Comparison of ENCODE assay signal across 9 mouse cellular contexts in genomic region chr9:44407752-44408097, GRCm38 (mm10). TPM values are rescaled to one million over a fixed set of nuclear protein-coding genes. Genes with fewer than 3 reads are reported as not detected.
DNase-seq lines count a peak whose midpoint lies in the region; ATAC-seq and TF ChIP-seq lines count a peak whose summit lies in the region.
"Had no signal": no experiment of that assay in that cellular context is flagged by ENCODE, and none has a peak within 500 bp of the region (broad histone marks: within the 10 kb centered on the region; RNA-seq: fewer than 3 reads in every experiment).

No protein-coding gene starts in this region.

- under 1% methylated on average over 24 of the region's 24 CpGs for WGBS in heart, postnatal 0 days
- WGBS in bone marrow, adult 2 months = 0% methylated on average over 24 of the region's 24 CpGs
- WGBS in hindbrain, embryonic 11.5 days = 2% methylated on average over 24 of the region's 24 CpGs
- WGBS in midbrain, embryonic 12.5 days = 0% methylated on average over 24 of the region's 24 CpGs

- DNase-seq in heart, postnatal 0 days (ENCODE audit: low spot score) = no peak
- no peak for DNase-seq in heart, postnatal 10 days
- no peak for DNase-seq in hindbrain, embryonic 11.5 days (ENCODE audit: low spot score)
- no peak for DNase-seq in adrenal gland, postnatal 10 days
- no peak for DNase-seq in right cerebral cortex, adult 18-20 months
- no peak for DNase-seq in frontal cortex, adult 2 months (ENCODE audit: extremely low spot score in 1 of 2, low spot score in 1 of 2)

- intact Hi-C loops in heart, postnatal 10 days (cut with DNase I) = no loop called here

- peak; percentile 33; the same call in 1 of the 2 replicates for ATAC-seq in heart, postnatal 0 days (ENCODE audit: insufficient read depth, low read depth)
- ATAC-seq in hindbrain, embryonic 11.5 days (ENCODE audit: low FRiP score) = no peak
- ATAC-seq in midbrain, embryonic 12.5 days (ENCODE audit: low FRiP score, low read depth) = no peak

- no peaks in the 10 kb centered on the region for H3K27me3 ChIP-seq in heart, postnatal 0 days (ENCODE audit: control insufficient read depth, insufficient read depth, low read length)
- H3K27me3 ChIP-seq in hindbrain, embryonic 11.5 days (ENCODE audit: control insufficient read depth, insufficient read depth, low read length) = no peaks in the 10 kb centered on the region
- H3K27me3 ChIP-seq in midbrain, embryonic 12.5 days = no peaks in the 10 kb centered on the region
- H3K27me3 ChIP-seq: Patski had no signal

- no peaks in the 10 kb centered on the region for H3K9me3 ChIP-seq in heart, postnatal 0 days (replicated peaks; ENCODE audit: control insufficient read depth, low read length)
- H3K9me3 ChIP-seq in hindbrain, embryonic 11.5 days (ENCODE audit: control insufficient read depth, low read length) = no peaks in the 10 kb centered on the region
- no peaks in the 10 kb centered on the region for H3K9me3 ChIP-seq in midbrain, embryonic 12.5 days

- no peak for TF ChIP-seq CTCF in heart, postnatal 0 days (IDR thresholded peaks at IDR 0.05; ENCODE audit: low read depth)
- no peak for TF ChIP-seq CTCF in bone marrow, adult 2 months (IDR thresholded peaks at IDR 0.05; ENCODE audit: control insufficient read depth, insufficient read depth, low read length)

- TF ChIP-seq EP300 in heart, postnatal 0 days (IDR thresholded peaks at IDR 0.05; ENCODE audit: low read depth) = 0 out of 2 replicates have a peak, but pooled peaks have one; percentile 1

- peaks cover 58% of the 10 kb centered on the region for H3K36me3 ChIP-seq in heart, postnatal 0 days (replicated peaks; ENCODE audit: control insufficient read depth, insufficient read depth, low read length)
- peaks cover 7% of the 10 kb centered on the region; the same call in 1 of the 2 replicates for H3K36me3 ChIP-seq in hindbrain, embryonic 11.5 days (ENCODE audit: control insufficient read depth, insufficient read depth, low read length)
- H3K36me3 ChIP-seq in midbrain, embryonic 12.5 days = peaks cover 68% of the 10 kb centered on the region

- TF ChIP-seq POLR2A in bone marrow, adult 2 months (IDR thresholded peaks at IDR 0.05; ENCODE audit: borderline replicate concordance, control insufficient read depth, low read depth, low read length) = peak; percentile 43; the same call in 1 of the 2 replicates

- peak overlapping the region; percentile 86 for H3K27ac ChIP-seq in heart, postnatal 0 days (ENCODE audit: low read depth)
- H3K27ac ChIP-seq in bone marrow, adult 2 months (ENCODE audit: control insufficient read depth, insufficient read depth, low read depth, low read length, poor library complexity) = peak overlapping the region; percentile 90
- H3K27ac ChIP-seq in hindbrain, embryonic 11.5 days (ENCODE audit: low read depth, low read length) = peak overlapping the region; percentile 92; the same call in 1 of the 2 replicates
- peak overlapping the region; percentile 90 for H3K27ac ChIP-seq in midbrain, embryonic 12.5 days (replicated peaks)

- peak overlapping the region; percentile 75 for H3K4me2 ChIP-seq in heart, postnatal 0 days (ENCODE audit: low read depth, low read length)
- H3K4me2 ChIP-seq in hindbrain, embryonic 11.5 days (replicated peaks; ENCODE audit: low read depth, low read length) = peak overlapping the region; percentile 54
- H3K4me2 ChIP-seq in midbrain, embryonic 12.5 days (replicated peaks) = peak overlapping the region; percentile 80

- peak overlapping the region; percentile 73 for H3K9ac ChIP-seq in heart, postnatal 0 days (replicated peaks; ENCODE audit: low read depth, low read length)
- peak overlapping the region; percentile 81 for H3K9ac ChIP-seq in hindbrain, embryonic 11.5 days (ENCODE audit: low read depth, low read length)
- peak overlapping the region; percentile 81 for H3K9ac ChIP-seq in midbrain, embryonic 12.5 days (replicated peaks)

- peaks cover 18% of the 10 kb centered on the region for H3K4me1 ChIP-seq in heart, postnatal 0 days (ENCODE audit: control insufficient read depth, insufficient read depth)
- no peaks in the 10 kb centered on the region for H3K4me1 ChIP-seq in bone marrow, adult 2 months (ENCODE audit: control insufficient read depth, insufficient read depth, low read length)
- no peaks in the 10 kb centered on the region for H3K4me1 ChIP-seq in hindbrain, embryonic 11.5 days (replicated peaks; ENCODE audit: control insufficient read depth, insufficient read depth, low read length)
- peaks cover 20% of the 10 kb centered on the region for H3K4me1 ChIP-seq in midbrain, embryonic 12.5 days

- peak overlapping the region; percentile 77 for H3K4me3 ChIP-seq in heart, postnatal 0 days (ENCODE audit: low read depth, low read length)
- peak overlapping the region; percentile 88 for H3K4me3 ChIP-seq in bone marrow, adult 2 months (replicated peaks; ENCODE audit: control insufficient read depth, low read depth, low read length)
- peak overlapping the region; percentile 87 for H3K4me3 ChIP-seq in hindbrain, embryonic 11.5 days (ENCODE audit: low read depth, low read length)
- H3K4me3 ChIP-seq in midbrain, embryonic 12.5 days = peak overlapping the region; percentile 81

RNA-seq across cellular contexts. Expression of gene Trappc4, which starts 0.3 kb away (rescaled TPM):
- total RNA-seq in heart, postnatal 0 days (2014; rRNA removed; ENCODE audit: low replicate concordance) = 30.8 and 58.4 TPM in 2 replicates
- polyA plus RNA-seq in heart, postnatal 0 days (2015; fragmentation: Nextera tagmentation; extraction: Ambion mirVana) = 72.5 and 79.0 TPM in 2 replicates
- 10 to 100 TPM; 34.8 to 42.5 TPM for total RNA-seq in heart, postnatal 10 days (2021)
- polyA plus RNA-seq in bone marrow, adult 2 months (2011; ENCODE audit: insufficient read depth, insufficient read length, low replicate concordance, missing spikeins) = 36.9 and 50.1 TPM in 2 replicates
- 255 and 264 TPM in 2 replicates for polyA plus RNA-seq in hindbrain, embryonic 11.5 days (2014; fragmentation: Nextera tagmentation; extraction: Ambion mirVana)
- polyA plus RNA-seq in midbrain, embryonic 12.5 days (2016; fragmentation: Nextera tagmentation; extraction: Ambion mirVana) = 269 and 272 TPM in 2 replicates
- total RNA-seq in adrenal gland, postnatal 10 days (2021) = 10 to 100 TPM; 65.4 to 70.9 TPM
- 86.4 and 86.9 TPM in 2 replicates for polyA plus RNA-seq in frontal cortex, adult 2 months (2012; rRNA removed)

RNA-seq across cellular contexts. Expression of gene Rps25, which starts 0.8 kb away (rescaled TPM):
- 302 and 464 TPM in 2 replicates for total RNA-seq in heart, postnatal 0 days (2014; rRNA removed; ENCODE audit: low replicate concordance)
- polyA plus RNA-seq in heart, postnatal 0 days (2015; fragmentation: Nextera tagmentation; extraction: Ambion mirVana) = 1,421 and 1,578 TPM in 2 replicates
- 1,000 to 10,000 TPM; 1,003 to 1,015 TPM for total RNA-seq in heart, postnatal 10 days (2021)
- 1,039 and 1,790 TPM in 2 replicates for polyA plus RNA-seq in bone marrow, adult 2 months (2011; ENCODE audit: insufficient read depth, insufficient read length, low replicate concordance, missing spikeins)
- 1,535 and 1,670 TPM in 2 replicates for polyA plus RNA-seq in hindbrain, embryonic 11.5 days (2014; fragmentation: Nextera tagmentation; extraction: Ambion mirVana)
- 1,381 and 1,435 TPM in 2 replicates for polyA plus RNA-seq in midbrain, embryonic 12.5 days (2016; fragmentation: Nextera tagmentation; extraction: Ambion mirVana)
- 1,000 to 10,000 TPM; 1,303 to 1,311 TPM for total RNA-seq in adrenal gland, postnatal 10 days (2021)
- 510 and 649 TPM in 2 replicates for polyA plus RNA-seq in frontal cortex, adult 2 months (2012; rRNA removed)

RNA-seq across cellular contexts. Expression of gene Ccdc84, which starts 10.6 kb away (rescaled TPM):
- 13.7 and 45.1 TPM in 2 replicates for total RNA-seq in heart, postnatal 0 days (2014; rRNA removed; ENCODE audit: low replicate concordance)
- 17.2 and 17.7 TPM in 2 replicates for polyA plus RNA-seq in heart, postnatal 0 days (2015; fragmentation: Nextera tagmentation; extraction: Ambion mirVana)
- 10 to 100 TPM; 11.6 to 12.0 TPM for total RNA-seq in heart, postnatal 10 days (2021)
- polyA plus RNA-seq in bone marrow, adult 2 months (2011; ENCODE audit: insufficient read depth, insufficient read length, low replicate concordance, missing spikeins) = 22.1 and 68.9 TPM in 2 replicates
- polyA plus RNA-seq in hindbrain, embryonic 11.5 days (2014; fragmentation: Nextera tagmentation; extraction: Ambion mirVana) = 21.7 and 22.0 TPM in 2 replicates
- 31.9 and 33.2 TPM in 2 replicates for polyA plus RNA-seq in midbrain, embryonic 12.5 days (2016; fragmentation: Nextera tagmentation; extraction: Ambion mirVana)
- 10 to 100 TPM; 15.4 to 20.7 TPM for total RNA-seq in adrenal gland, postnatal 10 days (2021)
- polyA plus RNA-seq in frontal cortex, adult 2 months (2012; rRNA removed) = 53.1 and 56.2 TPM in 2 replicates

RNA-seq across cellular contexts. Expression of gene Slc37a4, which starts 11.1 kb away (rescaled TPM):
- total RNA-seq in heart, postnatal 0 days (2014; rRNA removed; ENCODE audit: low replicate concordance) = 83.8 and 97.2 TPM in 2 replicates
- polyA plus RNA-seq in heart, postnatal 0 days (2015; fragmentation: Nextera tagmentation; extraction: Ambion mirVana) = 32.2 and 35.1 TPM in 2 replicates
- 10 to 100 TPM; 29.2 to 31.6 TPM for total RNA-seq in heart, postnatal 10 days (2021)
- polyA plus RNA-seq in bone marrow, adult 2 months (2011; ENCODE audit: insufficient read depth, insufficient read length, low replicate concordance, missing spikeins) = 9.8 and 16.9 TPM in 2 replicates
- polyA plus RNA-seq in hindbrain, embryonic 11.5 days (2014; fragmentation: Nextera tagmentation; extraction: Ambion mirVana) = 27.9 and 31.5 TPM in 2 replicates
- 24.9 and 29.3 TPM in 2 replicates for polyA plus RNA-seq in midbrain, embryonic 12.5 days (2016; fragmentation: Nextera tagmentation; extraction: Ambion mirVana)
- total RNA-seq in adrenal gland, postnatal 10 days (2021) = 10 to 100 TPM; 30.6 to 44.8 TPM
- polyA plus RNA-seq in frontal cortex, adult 2 months (2012; rRNA removed) = 43.3 and 46.9 TPM in 2 replicates

RNA-seq across cellular contexts. Expression of gene Hyou1, which starts 28.4 kb away (rescaled TPM):
- 35.5 and 37.8 TPM in 2 replicates for total RNA-seq in heart, postnatal 0 days (2014; rRNA removed; ENCODE audit: low replicate concordance)
- polyA plus RNA-seq in heart, postnatal 0 days (2015; fragmentation: Nextera tagmentation; extraction: Ambion mirVana) = 5.4 and 5.9 TPM in 2 replicates
- total RNA-seq in heart, postnatal 10 days (2021) = 10 to 100 TPM; 35.8 to 45.7 TPM
- polyA plus RNA-seq in bone marrow, adult 2 months (2011; ENCODE audit: insufficient read depth, insufficient read length, low replicate concordance, missing spikeins) = 13.5 and 34.2 TPM in 2 replicates
- 29.7 and 31.8 TPM in 2 replicates for polyA plus RNA-seq in hindbrain, embryonic 11.5 days (2014; fragmentation: Nextera tagmentation; extraction: Ambion mirVana)
- polyA plus RNA-seq in midbrain, embryonic 12.5 days (2016; fragmentation: Nextera tagmentation; extraction: Ambion mirVana) = 36.2 and 39.4 TPM in 2 replicates
- 100 to 1,000 TPM in 1 of 2 experiments, 10 to 100 TPM in 1; 97.2 to 121 TPM for total RNA-seq in adrenal gland, postnatal 10 days (2021)
- 51.3 and 54.5 TPM in 2 replicates for polyA plus RNA-seq in frontal cortex, adult 2 months (2012; rRNA removed)
